Mouse (Mus musculus) gastrocnemius, postnatal 14 days (tissue): ENCODE measurements at regions not wholly inside any gene's neighbourhood (a gene's known extent, or its start where the extent isn't known, plus 50 kb on each side); places are given as distances from the start of the nearest gene placed in this dataset.

Source experiments
- DNase-seq: peaks from one replicate; pipeline ENCODE4 v3.0.0; 2021; ENCODE audit warnings: mixed read lengths
- intact Hi-C: fragments of 180-260 bp; cut with DNase I; formaldehyde crosslinking; loops from one replicate; pipeline ENCODE4 v1.15.1; 2025; ENCODE audit warnings: low total_unique reads

- intact Hi-C loops, result no loop called here
- DNase-seq, result no peak
Measured at GRCm38 (mm10) chr8:36358998-36359397, 593.4 kb downstream of the Gm19410 start.

- DNase-seq, result peak; percentile 60
- intact Hi-C loops, result loop anchor here (10.0 kb wide), 1 partner anchor 714 kb away; no protein-coding TSS in a partner anchor
Measured at GRCm38 (mm10) chr8:36361255-36361654, 595.7 kb downstream of the Gm19410 start.

GRCm38 (mm10) chr8:36361818-36362217 lies 596.2 kb downstream of the Gm19410 start:
- intact Hi-C loops, result loop anchor here (10.0 kb wide), 1 partner anchor 713 kb away; no protein-coding TSS in a partner anchor
- DNase-seq, result no peak

GRCm38 (mm10) chr8:36363291-36363690 lies 597.7 kb downstream of the Gm19410 start:
- intact Hi-C loops, result loop anchor here (10.0 kb wide), 1 partner anchor 712 kb away; no protein-coding TSS in a partner anchor
- DNase-seq, result no peak

- DNase-seq, result no peak
- intact Hi-C loops, result loop anchor here (2.0 to 10.0 kb wide), 2 partner anchors 162 to 710 kb away; no protein-coding TSS in a partner anchor
Measured at GRCm38 (mm10) chr8:36364567-36365231, 599.1 kb downstream of the Gm19410 start.

- intact Hi-C loops, result loop anchor here (2.0 to 10.0 kb wide), 2 partner anchors 161 to 709 kb away; no protein-coding TSS in a partner anchor
- no peak for DNase-seq
Measured at GRCm38 (mm10) chr8:36365945-36366344, 600.4 kb downstream of the Gm19410 start.

- intact Hi-C loops, result no loop called here
- DNase-seq, result no peak
Measured at GRCm38 (mm10) chr8:36376579-36377350, 611.2 kb downstream of the Gm19410 start.

GRCm38 (mm10) chr8:36394487-36394886 lies 598.9 kb upstream of the AI429214 start:
- DNase-seq, result no peak
- intact Hi-C loops, result no loop called here

- intact Hi-C loops, result no loop called here
- DNase-seq, result no peak
Measured at GRCm38 (mm10) chr8:36396493-36396892, 596.9 kb upstream of the AI429214 start.

GRCm38 (mm10) chr8:36406706-36407105 lies 586.7 kb upstream of the AI429214 start:
- intact Hi-C loops, result no loop called here
- no peak for DNase-seq
